In the genomic region with DNA sequence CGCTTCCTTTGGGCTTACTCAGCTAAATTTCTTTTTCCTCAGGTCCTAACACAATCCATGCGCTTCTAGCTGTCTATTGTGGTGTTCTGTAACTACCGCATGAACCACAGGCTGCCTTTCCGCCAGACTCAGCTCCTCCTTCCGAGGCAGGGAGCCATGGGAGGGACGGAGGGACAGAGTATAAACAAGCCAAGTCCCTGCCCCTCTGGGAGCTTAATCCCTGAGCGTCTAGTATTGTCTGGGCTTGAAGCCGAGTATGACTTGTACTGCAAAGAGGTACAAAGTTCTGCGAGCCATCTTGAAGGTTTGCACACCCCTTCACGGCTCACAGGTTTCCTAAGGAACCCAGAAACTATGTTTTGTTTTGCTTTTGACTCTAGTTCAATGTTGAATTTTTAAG, we compare ENCODE assay signal across 8 mouse cellular contexts. TPM values are rescaled to one million over a fixed set of nuclear protein-coding genes. Genes with fewer than 3 reads are reported as not detected.
DNase-seq lines count a peak whose midpoint lies in the region; ATAC-seq and TF ChIP-seq lines count a peak whose summit lies in the region.

No protein-coding gene starts in this region.

- peak overlapping the region; percentile 62 for H3K4me3 ChIP-seq in hindbrain, postnatal 0 days (ENCODE audit: low read length)

- no peaks in the 10 kb centered on the region for H3K27me3 ChIP-seq in hindbrain, postnatal 0 days (ENCODE audit: insufficient read depth, low read length)

- H3K36me3 ChIP-seq in hindbrain, postnatal 0 days (ENCODE audit: insufficient read depth, low read length): 0 out of 2 replicates have a peak, but pooled peaks cover 4% of the 10 kb centered on the region

- DNase-seq in gastrocnemius, postnatal 10 days: peak; percentile 92
- DNase-seq in hindbrain, postnatal 0 days (ENCODE audit: low spot score): peak; percentile 94
- peak; percentile 63 to 70 for DNase-seq in left cerebral cortex, adult 18-20 months (ENCODE audit: low spot score in 2 of 2)
- DNase-seq in lung, postnatal 36 days: peak; percentile 97
- peak; percentile 66 for DNase-seq in right cerebral cortex, postnatal 14 days
- peak; percentile 91 to 92 for DNase-seq in urinary bladder, postnatal 4 days (ENCODE audit: low spot score in 2 of 2)

- WGBS in hindbrain, postnatal 0 days: under 1% methylated on average over 10 of the region's 10 CpGs

- ATAC-seq in activated CD4-positive, CD25-positive, alpha-beta regulatory T cell, adult 4 months: peak; percentile 9
- ATAC-seq in common myeloid progenitor, adult 5-6 weeks (replicated peaks; ENCODE audit: low read depth, poor library complexity, severe bottlenecking): peak; percentile 65
- peak; percentile 50 for ATAC-seq in hindbrain, postnatal 0 days

- peak overlapping the region; percentile 66 for H3K4me2 ChIP-seq in hindbrain, postnatal 0 days (ENCODE audit: low read depth, low read length)

- H3K9me3 ChIP-seq in hindbrain, postnatal 0 days (ENCODE audit: low read length): no peaks in the 10 kb centered on the region

- no peak for TF ChIP-seq CTCF in hindbrain, postnatal 0 days (IDR thresholded peaks at IDR 0.05; ENCODE audit: low read depth)

- H3K9ac ChIP-seq in hindbrain, postnatal 0 days (replicated peaks; ENCODE audit: low read length): peak overlapping the region; percentile 81

- H3K27ac ChIP-seq in hindbrain, postnatal 0 days: peak overlapping the region; percentile 98

- peaks cover 28% of the 10 kb centered on the region for H3K4me1 ChIP-seq in hindbrain, postnatal 0 days (ENCODE audit: insufficient read depth, low read length)

RNA-seq across cellular contexts. Expression of a gene that starts 7.9 kb away (rescaled TPM):
- 1 to 10 TPM; 5.2 to 7.3 TPM for polyA plus RNA-seq in activated CD4-positive, CD25-positive, alpha-beta regulatory T cell, adult 4 months (2017; shearing (Covaris generic))
- 11.3 and 20.6 TPM in 2 replicates for total RNA-seq in common myeloid progenitor, adult 5-6 weeks (2017)
- total RNA-seq in gastrocnemius, postnatal 10 days (2021): 100 to 1,000 TPM; 127 to 130 TPM
- 62.5 and 64.1 TPM in 2 replicates for total RNA-seq in hindbrain, postnatal 0 days (2014; rRNA removed)
- 27.8 and 30.4 TPM in 2 replicates for polyA plus RNA-seq in hindbrain, postnatal 0 days (2015; fragmentation: Nextera tagmentation; extraction: Ambion mirVana)
- 100 to 1,000 TPM; 226 to 245 TPM for total RNA-seq in left cerebral cortex, adult 18-20 months (2021)

RNA-seq across cellular contexts. Expression of a gene that starts 48.4 kb away (rescaled TPM):
- polyA plus RNA-seq in activated CD4-positive, CD25-positive, alpha-beta regulatory T cell, adult 4 months (2017; shearing (Covaris generic)): 10 to 100 TPM; 25.8 to 45.6 TPM
- 26.1 and 27.0 TPM in 2 replicates for total RNA-seq in common myeloid progenitor, adult 5-6 weeks (2017)
- 10 to 100 TPM; 38.1 to 80.4 TPM for total RNA-seq in gastrocnemius, postnatal 10 days (2021)
- total RNA-seq in hindbrain, postnatal 0 days (2014; rRNA removed): 12.9 and 13.9 TPM in 2 replicates
- polyA plus RNA-seq in hindbrain, postnatal 0 days (2015; fragmentation: Nextera tagmentation; extraction: Ambion mirVana): 14.0 and 14.5 TPM in 2 replicates
- 10 to 100 TPM; 33.6 to 36.7 TPM for total RNA-seq in left cerebral cortex, adult 18-20 months (2021)

Comparison
In these comparisons a context has a peak if more than half of its experiments do, and no peak if none do; other contexts are left out.
1. Peak in every context shown above with its lines: DNase-seq, ATAC-seq, H3K4me3 ChIP-seq and H3K27ac ChIP-seq.
2. ATAC-seq: peak in every context shown above with its lines; median percentile 65 in common myeloid progenitor, adult 5-6 weeks; 50 in hindbrain, postnatal 0 days; 9 in activated CD4-positive, CD25-positive, alpha-beta regulatory T cell, adult 4 months.